Mouse (Mus musculus) embryonic stem cell, embryonic (primary cell): ENCODE measurements around the gene Fap.

Experiments
- CTCF ChIA-PET, 4 experiments: fragments of 300-600 bp in 2 of 4; fragments of 350-600 bp in 2 of 4; sonication (Branson Sonifier 250); formaldehyde crosslinking; loops; one replicate each; lab custom pipeline; 2022; ENCODE audit warnings: inconsistent platforms in 2 of 4; lab: Charles Lee
- POLR2A ChIA-PET, 4 experiments: fragments of 300-600 bp in 2 of 4; fragments of 350-600 bp in 2 of 4; sonication (Branson Sonifier 250); formaldehyde crosslinking; loops; one replicate each; lab custom pipeline; 2022; ENCODE audit warnings: antibody characterized with exemption in 4 of 4, inconsistent platforms in 1 of 4; lab: Charles Lee

The Fap gene

DNA sequence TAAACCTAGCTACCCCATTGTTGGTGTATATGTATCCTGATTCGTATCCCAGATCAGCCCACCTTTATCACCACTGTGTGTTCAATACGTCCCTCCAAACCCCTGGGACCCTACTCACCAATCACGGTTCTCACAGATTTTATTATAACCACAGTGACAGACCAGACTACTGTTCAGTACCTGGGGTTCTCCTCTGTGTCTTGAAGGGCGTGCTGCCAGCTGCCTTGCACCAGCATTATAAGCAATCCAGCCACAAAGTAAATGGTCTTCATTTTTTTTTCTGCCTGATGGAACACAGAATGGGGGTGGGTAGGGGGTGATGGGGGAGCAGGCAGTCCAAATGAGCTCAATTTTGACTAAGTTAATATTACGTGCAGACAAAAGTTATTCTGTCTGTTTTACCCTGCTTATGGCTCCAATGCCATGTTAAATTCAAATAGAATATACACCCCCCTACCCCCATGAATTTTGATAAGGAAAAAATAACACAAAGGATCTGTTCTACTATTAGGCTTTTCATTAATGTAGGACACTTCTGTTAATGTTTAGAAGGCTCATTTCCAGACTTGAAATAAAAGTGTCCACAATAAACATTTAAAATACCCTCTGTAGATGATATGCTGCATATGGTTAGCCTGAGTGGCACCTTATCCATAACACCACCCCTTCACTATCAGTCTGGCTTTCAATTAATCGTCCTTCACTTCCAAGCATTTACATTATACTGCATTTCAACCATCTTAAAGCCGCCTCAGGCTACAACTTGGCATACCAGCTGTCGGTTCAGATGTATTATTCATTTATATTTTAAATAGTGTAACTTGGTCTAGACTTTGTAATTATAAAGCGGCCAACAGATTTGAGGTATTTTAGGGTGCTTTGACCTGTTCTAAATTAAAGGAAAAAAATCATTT lies 93.3 kb downstream of the Fap start:
- POLR2A ChIA-PET: interaction anchor here in 1 of 4 experiments (0.5 kb wide), 1 partner anchor 21 kb away, joined by 3 read pairs; no protein-coding TSS in a partner anchor
- CTCF ChIA-PET: interaction anchor here in 1 of 4 experiments (0.6 kb wide), 1 partner anchor 21 kb away, joined by 4 read pairs; no protein-coding TSS in a partner anchor

DNA sequence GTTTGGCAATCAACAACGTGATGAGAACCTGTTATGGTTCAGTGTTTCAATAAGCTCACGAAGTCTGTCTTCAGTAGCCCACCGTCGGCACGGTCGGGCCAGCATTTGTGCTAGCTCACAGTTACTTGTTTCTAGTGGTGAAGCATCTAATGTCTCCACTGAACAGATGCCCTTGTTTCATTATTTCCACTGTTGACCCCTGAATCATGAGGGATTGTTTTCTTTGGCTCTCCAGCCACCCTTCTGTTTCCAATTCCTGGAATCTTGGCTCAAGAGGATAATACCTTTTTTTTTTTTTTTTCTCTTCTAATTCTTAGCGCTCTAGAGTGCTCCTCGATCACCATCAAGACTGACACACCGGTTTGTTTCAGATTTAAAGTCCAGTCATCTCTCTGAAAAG lies 104.3 kb downstream of the Fap start:
- ChIA-PET CTCF (interaction anchor here in 1 of 4 experiments (0.6 kb wide), 1 partner anchor 1565 kb away, joined by 3 read pairs; no protein-coding TSS in a partner anchor), POLR2A (interaction anchor here in 1 of 4 experiments (0.7 kb wide), 1 partner anchor 802 kb away, joined by 4 read pairs; no protein-coding TSS in a partner anchor)

DNA sequence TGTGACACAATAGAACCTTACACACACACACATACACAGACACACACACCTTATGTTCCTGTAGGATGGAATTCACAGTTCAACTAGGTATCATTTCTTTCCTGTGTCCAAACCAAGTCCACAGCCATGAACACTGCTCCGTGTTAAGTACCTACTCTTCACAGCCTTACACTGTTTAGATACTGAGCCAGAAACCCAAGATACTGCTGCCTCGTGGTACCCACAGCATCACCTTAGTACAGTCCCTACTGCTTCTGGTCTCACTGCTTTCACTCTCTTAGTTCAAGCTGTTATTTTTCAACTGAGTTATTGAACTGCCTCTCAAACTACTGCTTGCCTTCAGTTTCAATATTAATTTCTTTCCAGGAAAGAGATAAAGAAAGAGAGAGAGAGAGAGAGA lies 110.6 kb downstream of the Fap start:
- ChIA-PET POLR2A (interaction anchor here in 1 of 4 experiments (1.2 kb wide), 1 partner anchor 1045 kb away, joined by 18 read pairs; no protein-coding TSS in a partner anchor), CTCF (no interaction called here)

DNA sequence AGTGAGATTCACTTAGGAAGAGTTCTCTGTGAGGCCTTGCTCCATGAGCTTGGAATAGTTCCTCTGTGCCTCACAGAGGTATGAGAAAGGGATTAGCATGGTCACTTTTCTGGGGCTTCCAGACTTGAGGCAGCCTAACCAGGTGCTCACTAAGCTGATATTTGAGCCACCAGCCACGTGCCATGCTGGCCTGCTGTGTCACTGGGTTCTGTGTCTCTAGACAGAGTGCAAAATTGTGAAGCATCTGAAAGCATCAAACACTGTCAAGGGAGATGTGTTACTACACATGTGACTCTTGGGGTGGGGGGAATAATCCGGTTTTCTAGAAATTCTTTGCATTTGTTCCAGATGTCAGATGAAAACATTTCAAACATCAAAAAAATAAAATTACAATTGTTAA lies 111.7 kb downstream of the Fap start:
- POLR2A ChIA-PET: interaction anchor here in 1 of 4 experiments (0.7 kb wide), 1 partner anchor 53 kb away, joined by 3 read pairs; no protein-coding TSS in a partner anchor
- CTCF ChIA-PET: no interaction called here

DNA sequence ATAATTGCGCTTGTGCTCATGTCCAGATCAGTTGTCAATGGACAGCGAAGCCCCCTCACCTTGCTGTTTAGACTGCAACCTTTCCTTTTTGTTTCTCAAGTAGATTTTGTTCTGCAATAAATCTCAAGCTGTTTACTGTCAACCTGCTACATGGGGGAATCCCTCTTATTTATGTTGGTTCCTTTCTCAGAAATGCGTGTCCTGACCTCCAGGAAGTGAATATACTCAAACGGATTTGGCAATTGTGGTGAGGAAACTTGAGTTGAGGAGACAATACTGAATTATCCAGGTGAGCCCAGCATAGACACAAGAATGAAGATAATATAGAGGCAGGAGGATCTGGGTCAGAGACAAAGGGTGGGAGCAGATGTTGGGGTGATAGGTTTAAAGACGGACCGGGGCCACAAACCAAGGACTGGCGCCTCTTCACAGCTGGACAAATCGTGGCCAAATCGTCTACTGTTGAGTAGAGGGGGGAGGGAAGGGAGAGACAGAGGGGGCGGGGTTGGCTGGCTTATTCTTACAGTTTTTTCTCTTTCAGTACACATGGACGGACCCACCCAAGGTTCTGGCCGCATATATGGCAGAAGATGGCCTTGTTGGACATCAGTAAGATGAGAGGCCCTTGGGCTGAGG lies 112.9 kb downstream of the Fap start:
- POLR2A ChIA-PET: interaction anchor here in 1 of 4 experiments (0.7 kb wide), 1 partner anchor 631 kb away, joined by 3 read pairs; no protein-coding TSS in a partner anchor

DNA sequence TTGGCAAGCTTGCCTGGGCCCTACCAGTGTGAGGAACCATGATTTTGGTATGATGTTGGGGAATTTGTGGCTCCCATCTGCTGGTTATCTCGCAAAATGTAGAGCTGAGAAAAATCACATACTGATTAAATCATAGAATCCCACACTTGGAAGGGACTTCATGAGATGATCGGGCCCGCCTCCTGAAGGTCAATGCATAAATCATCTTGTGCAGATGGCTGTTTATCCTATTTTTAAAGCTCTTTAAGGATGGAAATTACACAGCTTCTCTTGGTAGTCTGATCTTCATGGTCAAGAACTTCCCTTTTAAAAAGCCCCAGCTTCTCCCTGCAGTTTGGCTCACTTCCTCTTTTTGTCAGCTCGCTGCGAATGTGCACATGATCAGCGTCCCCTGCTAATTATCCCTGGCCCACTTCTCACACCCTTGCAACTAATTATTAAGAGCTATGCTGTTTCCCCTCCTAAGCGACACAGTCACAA lies 113.6 kb downstream of the Fap start:
- CTCF ChIA-PET: interaction anchor here (0.6 to 3.0 kb wide), 9 partner anchors 9 to 205 kb away, joined by 3 to 10 read pairs (median 4); no protein-coding TSS in a partner anchor
- POLR2A ChIA-PET: interaction anchor here in 1 of 4 experiments (0.6 kb wide), 2 partner anchors 9 to 824 kb away, joined by 3 to 6 read pairs; no protein-coding TSS in a partner anchor

More for the DNA sequence above, 112.9 kb downstream of the Fap start:
- CTCF ChIA-PET: interaction anchor here in 2 of 4 experiments (1.0 to 3.0 kb wide), 2 partner anchors 16 to 167 kb away, joined by 3 to 7 read pairs; no protein-coding TSS in a partner anchor

DNA sequence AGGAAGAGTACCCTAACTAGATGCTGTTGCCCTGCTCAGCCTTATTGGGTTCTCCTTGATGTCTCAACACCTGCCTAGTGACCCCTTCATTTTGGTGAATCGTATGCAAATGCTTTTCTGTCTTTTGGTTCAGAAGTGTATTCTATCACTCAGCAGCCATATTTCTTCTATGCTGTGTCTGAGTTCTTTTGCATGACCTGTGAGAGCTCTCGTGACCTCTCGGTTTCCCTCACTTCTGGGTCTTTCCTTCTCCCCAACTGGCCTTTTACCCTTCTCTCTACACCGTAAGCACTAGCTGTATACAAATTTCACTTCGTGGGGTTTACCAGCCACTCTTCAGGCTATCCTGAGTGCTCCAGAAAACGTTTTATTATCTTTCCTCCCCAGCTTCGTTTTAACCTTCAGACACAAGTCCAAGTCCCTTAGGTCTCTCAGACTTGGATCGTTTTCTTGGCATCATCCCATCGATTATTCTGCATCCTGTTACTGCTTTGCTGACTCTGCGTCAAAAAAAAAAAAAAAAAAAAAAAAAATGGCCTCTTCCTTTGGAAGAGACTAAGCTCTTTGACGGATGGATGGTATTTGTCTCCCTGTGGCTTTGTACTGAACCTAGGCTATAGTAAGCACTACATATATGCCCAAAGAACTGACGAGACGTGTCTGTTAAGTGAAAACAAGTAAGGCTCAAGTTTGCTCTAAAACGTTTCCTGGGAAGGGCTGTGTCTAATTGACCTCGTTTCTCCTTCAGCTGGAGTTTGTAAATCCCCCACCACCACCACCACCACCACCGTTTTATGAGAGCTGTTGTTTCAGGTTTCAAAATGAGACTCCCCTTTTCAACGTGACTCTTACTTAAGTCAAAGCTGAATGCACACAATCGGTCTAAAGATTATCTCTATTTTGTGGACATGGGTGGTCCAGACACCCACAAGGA lies 114.4 kb downstream of the Fap start:
- ChIA-PET CTCF (interaction anchor here (0.6 to 3.0 kb wide), 14 partner anchors 8 to 206 kb away, joined by 3 to 10 read pairs (median 4); no protein-coding TSS in a partner anchor), POLR2A (interaction anchor here in 2 of 4 experiments (0.5 to 0.7 kb wide), 4 partner anchors 8 to 824 kb away, joined by 3 to 6 read pairs (median 3); no protein-coding TSS in a partner anchor)

DNA sequence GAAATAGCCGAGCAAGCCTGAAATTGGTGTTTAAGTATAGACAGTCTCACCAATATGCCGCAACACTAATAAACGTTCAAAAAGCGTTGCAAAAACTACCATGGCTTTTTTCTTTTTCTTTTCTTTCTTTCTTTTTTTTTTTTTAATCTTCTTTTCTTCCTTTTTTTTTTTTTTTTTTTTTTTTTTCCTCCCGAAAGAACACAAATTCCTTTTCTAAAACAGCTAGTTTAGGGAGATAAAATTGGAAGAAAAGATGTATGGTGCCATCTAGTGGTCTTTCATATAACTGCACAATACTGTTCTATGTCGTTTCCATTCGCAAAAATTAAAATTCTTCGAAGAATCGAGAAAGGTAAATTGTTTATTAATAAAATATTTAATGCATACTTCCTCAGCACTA lies 115.8 kb downstream of the Fap start:
- CTCF ChIA-PET: interaction anchor here (0.6 to 3.0 kb wide), 18 partner anchors 9 to 965 kb away, joined by 3 to 26 read pairs (median 5); no protein-coding TSS in a partner anchor
- POLR2A ChIA-PET: interaction anchor here in 2 of 4 experiments (0.6 to 0.7 kb wide), 2 partner anchors 104 to 193 kb away, joined by 3 read pairs; no protein-coding TSS in a partner anchor

DNA sequence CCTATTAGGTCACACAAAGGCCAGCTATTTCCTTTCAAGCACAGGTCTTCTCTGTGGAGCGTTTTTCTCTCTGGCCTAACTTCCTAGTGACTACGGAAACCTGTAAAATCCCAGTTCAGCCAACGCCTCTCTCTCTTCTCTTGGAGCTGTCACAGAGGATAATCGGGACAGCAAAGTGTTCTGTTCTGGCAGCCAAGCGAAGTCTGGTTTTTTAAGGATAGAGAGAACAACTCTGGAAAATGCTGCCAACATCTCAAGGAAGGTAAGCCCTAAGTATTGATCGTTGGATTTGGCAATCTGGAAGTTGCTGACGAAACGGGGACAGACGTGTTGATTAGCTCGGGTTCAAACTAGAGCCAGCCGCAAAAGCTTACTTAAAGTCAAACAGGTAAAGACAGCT lies 118.9 kb downstream of the Fap start:
- ChIA-PET POLR2A (interaction anchor here in 2 of 4 experiments (0.7 to 2.0 kb wide), 2 partner anchors 14 kb away, joined by 3 to 4 read pairs; no protein-coding TSS in a partner anchor), CTCF (no interaction called here)

DNA sequence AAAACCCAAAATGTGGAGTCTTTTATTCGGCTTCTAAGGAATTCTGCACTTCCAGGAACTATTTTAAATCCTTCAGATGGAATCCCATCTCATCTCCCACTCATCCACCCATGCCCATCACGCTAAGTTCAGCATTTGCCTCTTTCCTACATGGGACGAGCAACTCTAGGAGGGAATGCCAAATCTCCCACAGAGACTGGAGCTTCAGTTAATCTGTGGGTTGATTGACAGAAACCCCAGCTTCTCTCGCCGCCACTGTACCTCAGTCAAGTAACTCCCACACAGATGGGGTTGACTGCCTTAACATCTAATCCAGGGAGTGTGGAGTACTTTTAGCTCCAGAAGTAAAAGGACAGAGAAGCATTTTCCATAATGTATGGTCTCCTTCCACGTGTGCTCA lies 119.8 kb downstream of the Fap start:
- POLR2A ChIA-PET: interaction anchor here in 1 of 4 experiments (2.0 kb wide), 1 partner anchor 13 kb away, joined by 4 read pairs; no protein-coding TSS in a partner anchor

More for the DNA sequence above, 119.8 kb downstream of the Fap start:
- CTCF ChIA-PET: no interaction called here
